Mouse (Mus musculus): ENCODE measurements at regions not wholly inside any gene's neighbourhood (a gene's known extent, or its start where the extent isn't known, plus 50 kb on each side); places are given as distances from the start of the nearest gene placed in this dataset.

GRCm38 (mm10) chrX:103553605-103554004 is 76.8 kb upstream of the Zcchc13 start:
- TF ChIP-seq CTCF (IDR thresholded peaks at IDR 0.05; ENCODE audit: borderline replicate concordance, control insufficient read depth, extremely low read depth, insufficient read depth, low read length, poor library complexity) (no peak), POLR2A (IDR thresholded peaks at IDR 0.05; ENCODE audit: control insufficient read depth, extremely low read depth, insufficient read depth, low read length, poor library complexity) (no peak)

Measured in thymus, adult 2 months (tissue).